Mouse (Mus musculus) testis, adult 2 months (tissue): ENCODE measurements around the gene Ubxn1. TPM values are rescaled to one million over a fixed set of nuclear protein-coding genes. Genes with fewer than 3 reads are reported as not detected.
"Not testable (repeated sequence)": the region's sequence is repeated elsewhere in the genome, so short reads cannot be mapped to it uniquely, and the experiment has no call there.

ENCODE experiments used
- H3K27ac ChIP-seq: fragments of 200-500 bp; 2 replicates; pipeline ENCODE4 v1.5.1; 2012; ENCODE audit warnings: low read depth, low read length; ENCODE audit not compliant: control insufficient read depth, insufficient read depth
- H3K27me3 ChIP-seq: fragments of 200-500 bp; 2 replicates; pipeline ENCODE4 v1.6.1; 2012; ENCODE audit warnings: mild to moderate bottlenecking, low read length, moderate library complexity; ENCODE audit not compliant: control insufficient read depth, insufficient read depth
- H3K36me3 ChIP-seq: fragments of 200-500 bp; 2 replicates; pipeline ENCODE4 v1.6.1; 2012; ENCODE audit warnings: mild to moderate bottlenecking, low read length; ENCODE audit not compliant: control insufficient read depth, insufficient read depth
- H3K4me1 ChIP-seq: fragments of 200-500 bp; 2 replicates; pipeline ENCODE4 v1.6.1; 2012; ENCODE audit warnings: low read length; ENCODE audit not compliant: control insufficient read depth, insufficient read depth
- H3K4me3 ChIP-seq: fragments of 200-500 bp; 2 replicates; pipeline ENCODE4 v1.5.1; 2012; ENCODE audit warnings: low read depth, mild to moderate bottlenecking, low read length, moderate library complexity, mixed read lengths; ENCODE audit not compliant: control insufficient read depth
- CTCF ChIP-seq: fragments of 200-500 bp; IDR thresholded peaks from 2 replicates; pipeline ENCODE4 v1.5.1; 2012; ENCODE audit warnings: low read depth, mild to moderate bottlenecking, inconsistent platforms, low read length, moderate library complexity; ENCODE audit not compliant: control insufficient read depth, insufficient read depth, insufficient replicate concordance
- POLR2A ChIP-seq: fragments of 200-500 bp; IDR thresholded peaks from 2 replicates; pipeline ENCODE4 v1.6.1; 2012; ENCODE audit warnings: low read depth, mild to moderate bottlenecking, inconsistent platforms, low read length, moderate library complexity; ENCODE audit not compliant: control insufficient read depth
- polyA plus RNA-seq: library from polyadenylated mRNA; depleted of rRNA; stranded (reverse); fragments of >200 nt; gene quantifications from 2 replicates; pipeline ENCODE4 v1.2.3, GENCODE M21; 2012; rRNA removed

Gene Ubxn1
- polyA plus RNA-seq = 83.7 and 92.2 TPM in 2 replicates

GRCm38 (mm10) chr19:8871267-8872186 lies at the start of gene Ubxn1:
Ubxn1 (plus strand) TSS chr19:8871496.
- Histone ChIP-seq H3K27ac (peak within 1 kb of the TSS; percentile 93), H3K27me3 (no peaks in the 10 kb centered on the region), H3K4me3 (peak within 1 kb of the TSS; percentile 87), H3K4me1 (peaks cover 6% of the 10 kb centered on the region), H3K36me3 (peaks cover 6% of the 10 kb centered on the region)
- TF ChIP-seq POLR2A (peak; percentile 90), CTCF (no peak)

DNA sequence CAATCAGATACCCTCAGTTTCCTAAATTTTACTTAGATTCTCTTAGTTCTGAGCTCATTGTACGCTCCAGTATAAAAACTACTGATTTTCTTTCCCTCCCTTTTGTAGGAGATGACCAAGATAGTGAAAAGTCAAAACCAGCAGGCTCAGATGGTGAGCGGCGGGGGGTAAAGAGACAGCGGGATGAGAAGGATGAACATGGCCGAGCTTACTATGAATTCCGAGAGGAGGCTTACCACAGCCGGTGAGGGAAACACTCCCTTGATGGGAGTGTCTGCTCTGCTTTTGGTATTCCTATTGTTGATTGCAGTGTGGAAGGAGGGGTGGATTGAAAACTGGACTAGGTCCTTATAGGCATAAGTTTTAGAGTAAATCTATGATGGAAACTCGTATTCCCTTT lies 48.6 kb upstream of the Ubxn1 start:
- Histone ChIP-seq H3K4me3 (peak overlapping the region; percentile 20; the same call in 1 of the 2 replicates), H3K27me3 (no peaks in the 10 kb centered on the region), H3K27ac (no peak overlapping the region), H3K36me3 (peaks cover 8% of the 10 kb centered on the region), H3K4me1 (peaks cover 7% of the 10 kb centered on the region)
- TF ChIP-seq POLR2A = no peak
- no peak for TF ChIP-seq CTCF

GRCm38 (mm10) chr19:8829660-8830059 lies 41.6 kb upstream of the Ubxn1 start, which contains the start of gene AC129217.1:
AC129217.1 (plus strand) TSS chr19:8829773.
- Histone ChIP-seq H3K27me3 (no peaks in the 10 kb centered on the region), H3K4me3 (no peak within 1 kb of the TSS)
- TF ChIP-seq POLR2A = no peak
- no peak for TF ChIP-seq CTCF

DNA sequence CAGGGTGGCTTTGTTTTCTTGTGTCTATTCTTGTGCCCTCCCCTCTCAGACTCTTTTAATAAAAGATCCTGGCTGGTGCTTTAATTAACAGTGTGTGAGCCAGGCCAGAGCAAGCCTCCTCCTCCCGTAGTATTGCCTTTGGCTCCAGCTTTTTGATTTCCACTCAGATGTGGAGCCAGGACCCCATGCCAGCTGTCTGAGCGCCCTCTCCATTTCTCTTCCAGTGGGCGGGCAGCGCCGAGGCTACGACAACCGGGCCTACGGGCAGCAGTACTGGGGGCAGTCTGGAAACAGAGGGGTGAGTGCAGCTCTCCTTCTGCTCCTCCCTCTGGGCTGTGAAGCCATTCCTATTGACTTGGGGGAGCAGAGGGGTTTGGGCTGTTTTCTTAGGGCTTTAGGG lies 40.6 kb upstream of the Ubxn1 start:
- TF ChIP-seq CTCF (no peak), POLR2A (no peak)
- Histone ChIP-seq H3K4me3 (no peak overlapping the region), H3K4me1 (no peaks in the 10 kb centered on the region), H3K27me3 (no peaks in the 10 kb centered on the region), H3K36me3 (peaks cover 8% of the 10 kb centered on the region), H3K27ac (no peak overlapping the region)

More at GRCm38 (mm10) chr19:8829660-8830059, 41.6 kb upstream of the Ubxn1 start, which contains the start of gene AC129217.1:
- no peak within 1 kb of the TSS; the same call in 1 of the 2 replicates for H3K27ac ChIP-seq
- no peaks in the 10 kb centered on the region for H3K4me1 ChIP-seq
- H3K36me3 ChIP-seq = peaks cover 11% of the 10 kb centered on the region

GRCm38 (mm10) chr19:8831262-8831661 lies 40.0 kb upstream of the Ubxn1 start:
- peaks cover 8% of the 10 kb centered on the region for H3K36me3 ChIP-seq
- TF ChIP-seq POLR2A = no peak
- TF ChIP-seq CTCF = no peak

DNA sequence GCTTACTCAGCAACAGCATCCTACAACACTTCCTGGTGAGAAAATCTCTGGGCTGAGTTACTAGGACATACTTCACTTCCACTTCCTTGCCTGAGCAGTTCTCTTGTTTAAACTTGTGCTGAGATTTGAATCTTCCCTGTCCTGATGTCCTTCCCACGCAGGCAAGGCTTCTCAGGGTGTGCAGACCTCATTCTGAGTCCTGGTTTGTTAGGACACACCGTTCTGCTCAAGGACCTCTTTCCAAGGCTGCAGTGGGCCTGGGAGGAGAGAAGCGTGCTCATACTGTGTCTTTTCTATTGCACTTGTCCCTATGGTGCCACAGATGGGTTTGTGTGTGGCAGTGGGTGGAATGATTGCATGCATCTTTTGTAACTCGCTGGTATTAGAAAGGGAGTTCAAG lies 38.3 kb upstream of the Ubxn1 start:
- no peak overlapping the region for H3K4me3 ChIP-seq
- H3K4me1 ChIP-seq = peaks cover 3% of the 10 kb centered on the region
- TF ChIP-seq POLR2A (no peak), CTCF (no peak)
- H3K27me3 ChIP-seq = no peaks in the 10 kb centered on the region
- H3K27ac ChIP-seq = no peak overlapping the region
- H3K36me3 ChIP-seq = peaks cover 5% of the 10 kb centered on the region

More at GRCm38 (mm10) chr19:8831262-8831661, 40.0 kb upstream of the Ubxn1 start:
- Histone ChIP-seq H3K27ac (no peak overlapping the region), H3K27me3 (no peaks in the 10 kb centered on the region), H3K4me3 (no peak overlapping the region), H3K4me1 (no peaks in the 10 kb centered on the region)

DNA sequence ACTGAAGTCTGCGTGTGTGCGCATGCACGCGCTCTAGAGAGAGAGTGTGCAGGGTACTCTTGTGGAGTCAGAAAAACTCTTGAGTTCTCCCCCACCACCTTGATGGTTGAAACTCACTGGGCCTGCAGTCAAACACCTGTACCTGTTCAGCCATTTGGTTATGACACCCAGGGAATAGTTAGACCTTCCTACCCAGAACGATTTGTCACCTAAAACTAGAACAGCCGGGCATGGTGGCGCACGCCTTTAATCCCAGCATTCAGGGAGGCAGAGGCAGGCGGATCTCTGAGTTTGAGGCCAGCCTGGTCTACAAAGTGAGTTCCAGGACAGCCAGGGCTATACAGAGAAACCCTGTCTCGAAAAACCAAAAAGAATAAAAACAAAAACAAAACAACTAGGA lies 35.0 kb upstream of the Ubxn1 start:
- peak overlapping the region; percentile 26; the same call in 1 of the 2 replicates for H3K27ac ChIP-seq
- not testable (repeated sequence) for H3K36me3 ChIP-seq

More for the DNA sequence above, 35.0 kb upstream of the Ubxn1 start:
- H3K27me3 ChIP-seq, H3K4me3 ChIP-seq: not testable (repeated sequence)
- H3K4me1 ChIP-seq = peaks cover 18% of the 10 kb centered on the region
